Mouse (Mus musculus): ENCODE data around the gene Cnot9.
"Not testable (repeated sequence)": the region's sequence is repeated elsewhere in the genome, so short reads cannot be mapped to it uniquely, and the experiment has no call there.

Gene Cnot9

GRCm38 (mm10) chr1:74505721-74506464 is at the start of gene Cnot9:
Gene Cnot9, plus strand, starts transcription at chr1:74506058.
- DNase-seq (ENCODE audit: low spot score in 2 of 2) = peak; percentile 100

- DNase-seq (ENCODE audit: low spot score in 2 of 2) = no peak
Observed at GRCm38 (mm10) chr1:74460273-74460672, 45.6 kb upstream of the Cnot9 start.

DNA sequence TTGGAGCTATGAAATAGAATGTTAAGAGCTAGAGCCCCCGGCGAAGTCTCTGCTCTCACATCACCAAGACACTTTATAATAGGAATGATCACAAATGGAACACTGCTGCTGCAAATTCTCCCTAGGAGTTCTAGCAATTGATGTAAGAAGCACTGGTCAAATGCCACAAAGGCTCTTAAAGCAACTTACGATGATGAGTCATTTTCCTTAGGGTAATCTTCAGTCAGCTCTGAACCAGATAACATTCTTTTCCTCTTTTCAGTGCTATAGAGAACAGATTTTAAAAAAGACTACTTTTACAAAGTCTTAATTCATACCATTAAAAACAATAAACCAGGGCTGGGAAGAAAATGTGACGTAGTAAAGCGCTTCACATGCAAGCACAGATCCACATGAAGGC is 20.1 kb upstream of the Cnot9 start:
- DNase-seq (ENCODE audit: low spot score in 2 of 2) = no peak

DNA sequence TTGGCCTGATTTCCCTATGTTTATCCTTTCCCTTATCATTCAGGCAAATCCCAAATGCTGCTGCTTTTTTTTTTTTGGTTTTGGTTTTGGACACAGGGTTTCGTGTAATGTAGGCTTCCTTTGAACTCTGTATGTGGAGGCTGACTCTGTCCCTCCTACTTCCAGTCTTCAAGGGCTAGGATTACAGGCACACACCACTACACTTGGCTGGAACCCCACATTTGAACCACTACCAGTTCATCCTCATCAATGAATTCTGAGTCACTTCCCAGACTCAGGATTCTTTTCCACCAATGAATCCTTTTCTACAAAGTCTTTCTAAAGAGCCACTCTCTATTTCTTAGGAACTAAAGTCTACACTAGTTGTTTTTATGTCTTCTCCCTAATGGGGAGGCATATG is 4.8 kb upstream of the Cnot9 start:
- DNase-seq (ENCODE audit: low spot score in 2 of 2) = no peak

- no peak for DNase-seq (ENCODE audit: low spot score in 2 of 2)
Observed at GRCm38 (mm10) chr1:74505393-74505720, 501 bp upstream of the Cnot9 start.

DNA sequence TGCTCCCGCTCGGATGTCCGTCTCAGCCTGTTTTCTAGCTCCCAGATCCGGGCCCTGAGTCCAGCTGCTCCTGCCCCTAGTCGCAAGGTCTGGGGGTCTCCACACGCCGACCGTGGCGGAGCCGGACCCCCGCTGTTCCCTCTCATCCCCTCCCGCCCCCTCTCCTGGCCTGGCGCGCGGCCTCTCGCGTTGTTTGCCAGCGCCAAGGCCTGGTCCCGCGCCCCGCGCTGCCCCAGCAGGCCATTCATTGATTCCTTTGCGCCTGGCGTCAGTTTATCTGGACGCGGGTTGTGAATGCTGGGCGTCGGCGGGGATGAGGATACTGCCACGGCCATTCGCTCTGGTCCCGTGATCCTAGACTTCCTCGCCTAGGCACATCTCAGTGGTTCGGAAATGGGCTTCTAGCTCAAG is 618 bp downstream of the Cnot9 start:
- peak in 1 of 2 experiments; percentile 20 for DNase-seq (ENCODE audit: low spot score in 2 of 2)

DNA sequence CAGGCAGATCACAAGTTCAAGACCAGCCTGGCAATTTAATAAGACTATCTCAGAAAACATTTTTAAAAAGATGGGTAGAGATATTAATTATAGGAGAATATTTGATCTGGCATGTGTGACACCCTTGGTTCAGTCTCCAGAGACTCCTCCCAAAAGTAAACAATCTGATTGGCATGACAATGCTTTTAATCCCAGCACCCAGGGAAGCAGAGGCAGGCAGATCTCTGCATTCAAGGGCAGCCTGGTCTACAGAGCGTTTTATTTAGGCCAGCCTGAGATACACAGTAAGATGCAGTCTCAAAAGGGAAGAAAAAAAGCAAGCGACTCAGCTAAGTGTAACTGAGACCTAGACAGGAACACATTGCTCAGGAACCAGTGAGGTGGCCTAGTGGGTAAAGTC is 1.9 kb downstream of the Cnot9 start:
- no peak for DNase-seq (ENCODE audit: low spot score in 2 of 2)

- no peak for DNase-seq (ENCODE audit: low spot score in 2 of 2)
Observed at GRCm38 (mm10) chr1:74511306-74511705, 5.4 kb downstream of the Cnot9 start.

DNA sequence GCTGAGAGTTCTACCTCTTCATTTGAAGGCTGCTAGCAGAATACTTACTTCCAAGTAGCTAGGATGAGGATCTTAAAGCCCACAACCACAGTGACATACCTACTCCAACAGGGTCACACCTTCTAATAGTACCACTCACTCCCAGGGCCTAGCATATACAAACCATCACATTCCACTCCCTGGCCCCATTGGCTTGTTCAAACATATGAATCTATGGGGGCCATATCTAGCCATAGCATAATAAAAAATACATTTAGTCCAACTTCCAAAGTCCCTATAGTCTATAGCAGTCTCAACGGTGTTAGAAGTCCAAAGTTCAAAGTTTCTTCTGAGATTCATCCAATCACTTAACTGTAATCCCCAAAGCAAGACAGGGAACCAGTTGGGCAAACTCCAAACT is 7.1 kb downstream of the Cnot9 start:
- DNase-seq (ENCODE audit: low spot score in 2 of 2) = not testable (repeated sequence)

GRCm38 (mm10) chr1:74519875-74520274 is 14.0 kb downstream of the Cnot9 start:
- DNase-seq (ENCODE audit: low spot score in 2 of 2) = no peak

DNA sequence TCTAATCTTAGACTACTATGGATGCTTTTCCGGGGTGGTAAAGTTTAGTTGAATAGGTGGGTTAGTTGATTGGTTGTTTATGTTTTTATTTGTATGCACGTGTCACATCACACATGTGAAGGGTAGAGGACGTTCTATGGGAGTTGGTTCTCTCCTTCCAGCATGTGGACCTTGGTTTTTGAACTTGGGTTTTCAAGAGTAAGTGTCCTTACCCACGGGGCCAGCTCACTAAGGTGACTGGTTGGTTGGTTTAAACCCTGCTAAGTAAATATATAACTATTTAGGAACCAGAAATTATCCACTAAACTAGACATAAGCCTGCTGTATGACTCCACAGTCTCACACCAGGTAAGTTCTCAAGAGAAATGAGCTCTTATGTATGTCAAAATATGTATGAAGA is 18.9 kb downstream of the Cnot9 start:
- no peak for DNase-seq (ENCODE audit: low spot score in 2 of 2)

DNA sequence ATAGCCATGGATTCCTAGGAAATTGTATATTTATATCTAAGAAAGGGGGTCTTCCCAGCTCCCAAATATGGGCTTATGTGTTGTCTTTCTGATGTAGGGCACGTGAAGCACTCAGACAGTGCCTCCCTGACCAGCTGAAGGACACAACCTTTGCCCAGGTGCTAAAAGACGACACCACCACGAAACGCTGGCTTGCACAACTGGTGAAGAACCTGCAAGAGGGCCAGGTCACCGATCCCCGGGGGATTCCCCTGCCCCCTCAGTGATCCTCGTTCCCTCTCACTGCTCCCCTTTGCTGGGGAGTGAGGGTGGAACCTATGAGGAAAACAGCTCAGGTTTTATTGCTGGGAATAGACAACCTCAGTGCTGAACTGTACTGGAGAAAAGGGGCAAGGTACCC is 22.7 kb downstream of the Cnot9 start:
- no peak for DNase-seq (ENCODE audit: low spot score in 2 of 2)

- no peak for DNase-seq (ENCODE audit: low spot score in 2 of 2)
Observed at GRCm38 (mm10) chr1:74538650-74539049, 32.8 kb downstream of the Cnot9 start.

DNA sequence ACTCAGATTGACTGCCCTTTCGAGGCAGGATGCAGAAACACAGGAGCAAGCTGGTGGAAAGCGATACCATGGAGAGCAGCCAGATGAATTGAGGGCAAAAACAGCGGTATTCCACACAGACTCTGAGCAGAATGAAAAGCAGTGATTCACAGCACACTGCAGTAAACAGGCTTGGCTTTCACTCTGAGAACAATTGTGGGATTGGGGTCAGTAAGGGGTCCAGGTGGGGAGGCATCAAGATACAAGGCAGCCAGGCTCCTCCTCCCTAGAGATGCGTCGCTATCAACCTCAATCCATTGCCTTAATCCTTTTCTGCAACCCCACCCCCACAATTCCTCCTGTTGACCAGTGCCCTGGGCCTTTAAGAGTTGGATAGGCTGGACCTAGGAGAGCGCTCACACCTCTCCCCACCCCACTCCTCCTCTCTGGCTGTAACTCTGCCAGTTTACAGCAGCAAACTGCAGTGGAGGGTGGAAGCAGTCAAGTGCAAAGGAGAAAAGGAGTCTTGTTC is 36.6 kb downstream of the Cnot9 start, which contains the start of gene Plcd4:
Gene Plcd4 (plus strand): TSS at position 438 of the 511 bp plus-strand sequence.
- DNase-seq (ENCODE audit: low spot score in 2 of 2) = peak; percentile 5 to 25

- no peak for DNase-seq (ENCODE audit: low spot score in 2 of 2)
Observed at GRCm38 (mm10) chr1:74544184-74544583, 38.3 kb downstream of the Cnot9 start, which contains the start of gene Usp37. Gene Usp37, minus strand, starts transcription at chr1:74544284.

GRCm38 (mm10) chr1:74559061-74559460 is 53.2 kb downstream of the Cnot9 start:
- DNase-seq (ENCODE audit: low spot score in 2 of 2) = no peak

- no peak for DNase-seq (ENCODE audit: low spot score in 2 of 2)
Observed at GRCm38 (mm10) chr1:74565834-74566233, 60.0 kb downstream of the Cnot9 start.

GRCm38 (mm10) chr1:74569739-74570719 is 64.2 kb downstream of the Cnot9 start:
- DNase-seq (ENCODE audit: low spot score in 2 of 2) = no peak
